In genomic region chr3:65110190-65110589, GRCm38 (mm10) we compare ENCODE assay signal across 11 mouse cellular contexts. TPM values are rescaled to one million over a fixed set of nuclear protein-coding genes. Genes with fewer than 3 reads are reported as not detected.
DNase-seq lines count a peak whose midpoint lies in the region; ATAC-seq lines count a peak whose summit lies in the region.
"Had no signal": no experiment of that assay in that cellular context is flagged by ENCODE, and none has a peak within 500 bp of the region (broad histone marks: within the 10 kb centered on the region; RNA-seq: fewer than 3 reads in every experiment).

No protein-coding gene starts in this region.

- H3K27ac ChIP-seq in heart, embryonic 10.5 days: no peak overlapping the region
- H3K27ac ChIP-seq in neural tube, embryonic 11.5 days (ENCODE audit: low read depth, low read length): no peak overlapping the region
- no peak overlapping the region for H3K27ac ChIP-seq in limb, embryonic 15.5 days

- no peak for DNase-seq in heart, embryonic 10.5 days (ENCODE audit: low spot score)
- no peak for DNase-seq in heart, postnatal 10 days
- no peak for DNase-seq in neural tube, embryonic 11.5 days (ENCODE audit: low spot score)
- DNase-seq in neural tube, embryonic 10.5 days (ENCODE audit: extremely low spot score, low spot score): no peak
- no peak for DNase-seq in Muller cell, postnatal 12 days (ENCODE audit: inconsistent ontology term)
- no peak for DNase-seq in thymus, adult 18-20 months
- no peak for DNase-seq in thymus, postnatal 4 days
- DNase-seq: B cell, adult 2 months; kidney, postnatal 25 days; lung, postnatal 14 days had no signal

- H3K36me3 ChIP-seq in heart, embryonic 10.5 days: no peaks in the 10 kb centered on the region
- no peaks in the 10 kb centered on the region for H3K36me3 ChIP-seq in neural tube, embryonic 11.5 days (ENCODE audit: control insufficient read depth, insufficient read depth, low read length)
- H3K36me3 ChIP-seq in limb, embryonic 15.5 days: no peaks in the 10 kb centered on the region

- ATAC-seq in neural tube, embryonic 11.5 days (ENCODE audit: insufficient read depth, low FRiP score, low TSS enrichment): no peak
- ATAC-seq in limb, embryonic 15.5 days (ENCODE audit: insufficient number of reproducible peaks, low FRiP score, low TSS enrichment, low read depth): no peak

- peaks cover 25% of the 10 kb centered on the region for H3K4me1 ChIP-seq in heart, embryonic 10.5 days
- no peaks in the 10 kb centered on the region for H3K4me1 ChIP-seq in neural tube, embryonic 11.5 days (ENCODE audit: control insufficient read depth, insufficient read depth, low read length)
- peaks cover 13% of the 10 kb centered on the region for H3K4me1 ChIP-seq in limb, embryonic 15.5 days

- 70% methylated on average over 9 of the region's 9 CpGs for WGBS in heart, embryonic 10.5 days
- WGBS in neural tube, embryonic 11.5 days: 72% methylated on average over 9 of the region's 9 CpGs
- WGBS in limb, embryonic 15.5 days: 58% methylated on average over 9 of the region's 9 CpGs

- H3K9ac ChIP-seq in neural tube, embryonic 11.5 days (ENCODE audit: low read length): no peak overlapping the region
- no peak overlapping the region for H3K9ac ChIP-seq in limb, embryonic 15.5 days

- intact Hi-C loops in heart, postnatal 10 days (cut with DNase I): no loop called here

- H3K27me3 ChIP-seq in heart, embryonic 10.5 days (ENCODE audit: insufficient read depth, poor library complexity, severe bottlenecking): peaks cover 22% of the 10 kb centered on the region; the same call in 1 of the 2 replicates
- no peaks in the 10 kb centered on the region for H3K27me3 ChIP-seq in neural tube, embryonic 11.5 days (ENCODE audit: control insufficient read depth, insufficient read depth, low read length)
- peaks cover 15% of the 10 kb centered on the region for H3K27me3 ChIP-seq in limb, embryonic 15.5 days

- peak overlapping the region; percentile 88 for H3K4me2 ChIP-seq in neural tube, embryonic 11.5 days (ENCODE audit: low read depth)
- H3K4me2 ChIP-seq in limb, embryonic 15.5 days: peak overlapping the region; percentile 74

- no peaks in the 10 kb centered on the region for H3K9me3 ChIP-seq in heart, embryonic 10.5 days
- no peaks in the 10 kb centered on the region for H3K9me3 ChIP-seq in neural tube, embryonic 11.5 days (ENCODE audit: control insufficient read depth, low read length)
- no peaks in the 10 kb centered on the region for H3K9me3 ChIP-seq in limb, embryonic 15.5 days

- peak overlapping the region; percentile 63 for H3K4me3 ChIP-seq in heart, embryonic 10.5 days
- H3K4me3 ChIP-seq in neural tube, embryonic 11.5 days (ENCODE audit: low read depth, low read length): peak overlapping the region; percentile 37
- peak overlapping the region; percentile 38 for H3K4me3 ChIP-seq in limb, embryonic 15.5 days

RNA-seq across cellular contexts. Expression of gene Kcnab1, which starts 1.0 kb away (rescaled TPM):
- polyA plus RNA-seq in heart, embryonic 10.5 days (2016; fragmentation: Nextera tagmentation; extraction: Ambion mirVana): 3.9 and 7.0 TPM in 2 replicates
- 1 to 10 TPM; 4.0 to 4.6 TPM for total RNA-seq in heart, postnatal 10 days (2021)
- 7.7 and 9.5 TPM in 2 replicates for polyA plus RNA-seq in neural tube, embryonic 11.5 days (2014; fragmentation: Nextera tagmentation; extraction: Ambion mirVana)
- polyA plus RNA-seq in limb, embryonic 15.5 days (2015; fragmentation: Nextera tagmentation; extraction: Ambion mirVana): 6.6 and 7.5 TPM in 2 replicates
